Mouse (Mus musculus) kidney, embryonic 16.5 days (tissue): Measurements from ENCODE around the gene Alox12. TPM values are rescaled to one million over a fixed set of nuclear protein-coding genes. Genes with fewer than 3 reads are reported as not detected.

ENCODE experiments used
- ATAC-seq: fragments of 200-750 bp; cut with Nextera tagmentation; 2 replicates; pipeline ENCODE4 v1.8.0; 2017; ENCODE audit warnings: moderate TSS enrichment; ENCODE audit not compliant: low FRiP score, low TSS enrichment
- H3K27ac ChIP-seq: fragments of 300-500 bp; sonication (generic); 2 replicates; pipeline ENCODE4 v1.5.1; 2014; ENCODE audit warnings: low read length
- H3K27me3 ChIP-seq: fragments of 300-500 bp; sonication (generic); 2 replicates; pipeline ENCODE4 v1.6.1; 2014; ENCODE audit warnings: low read length, control low read depth, mixed read lengths; ENCODE audit not compliant: insufficient read depth
- H3K36me3 ChIP-seq: fragments of 300-500 bp; sonication (generic); 2 replicates; pipeline ENCODE4 v1.6.1; 2014; ENCODE audit warnings: low read length, control low read depth, mixed read lengths; ENCODE audit not compliant: insufficient read depth
- H3K4me1 ChIP-seq: fragments of 300-500 bp; sonication (generic); 2 replicates; pipeline ENCODE4 v1.6.1; 2014; ENCODE audit warnings: low read length, control low read depth, mixed read lengths; ENCODE audit not compliant: insufficient read depth
- H3K4me2 ChIP-seq: fragments of 300-500 bp; sonication (generic); replicated peaks from 2 replicates; pipeline ENCODE4 v1.6.1; 2014; ENCODE audit warnings: low read depth, low read length
- H3K4me3 ChIP-seq: fragments of 300-500 bp; sonication (generic); 2 replicates; pipeline ENCODE4 v1.5.1; 2014; ENCODE audit warnings: mild to moderate bottlenecking, low read length
- H3K9ac ChIP-seq: fragments of 300-500 bp; sonication (generic); replicated peaks from 2 replicates; pipeline ENCODE4 v1.6.1; 2014; ENCODE audit warnings: low read length
- H3K9me3 ChIP-seq: fragments of 300-500 bp; sonication (generic); 2 replicates; pipeline ENCODE4 v1.6.1; 2016; ENCODE audit warnings: low read length, control low read depth
- WGBS: fragments of 180-500 bp; shearing (Covaris S2); extraction: QIAGEN DNeasy Blood & Tissue Kit; methylation state at CpG from one replicate; pipeline ENCODE4 v1.1.7; 2014; 5-methylcytosine and 5-hydroxymethylcytosine counted together
- polyA plus RNA-seq: library from polyadenylated mRNA; unstranded; fragments of >200 nt; fragmentation: Nextera tagmentation; extraction: Ambion mirVana; gene quantifications from 2 replicates; pipeline ENCODE4 v1.2.1, GENCODE M21; 2015

Alox12 gene
- 6.5 and 6.9 TPM in 2 replicates for polyA plus RNA-seq

GRCm38 (mm10) chr11:70254931-70255531, at the start of gene Alox12:
Alox12 (minus strand) TSS chr11:70255353.
- Histone ChIP-seq H3K36me3 (no peaks in the 10 kb centered on the region), H3K4me2 (peak within 1 kb of the TSS; percentile 60), H3K27me3 (peaks cover 36% of the 10 kb centered on the region), H3K9me3 (no peaks in the 10 kb centered on the region), H3K27ac (no peak within 1 kb of the TSS), H3K9ac (peak within 1 kb of the TSS; percentile 50), H3K4me3 (peak within 1 kb of the TSS; percentile 43), H3K4me1 (peaks cover 5% of the 10 kb centered on the region; the same call in 1 of the 2 replicates)
- peak; percentile 77 for ATAC-seq
- whole genome bisulfite sequencing, result 1% methylated on average over 25 of the region's 25 CpGs

DNA sequence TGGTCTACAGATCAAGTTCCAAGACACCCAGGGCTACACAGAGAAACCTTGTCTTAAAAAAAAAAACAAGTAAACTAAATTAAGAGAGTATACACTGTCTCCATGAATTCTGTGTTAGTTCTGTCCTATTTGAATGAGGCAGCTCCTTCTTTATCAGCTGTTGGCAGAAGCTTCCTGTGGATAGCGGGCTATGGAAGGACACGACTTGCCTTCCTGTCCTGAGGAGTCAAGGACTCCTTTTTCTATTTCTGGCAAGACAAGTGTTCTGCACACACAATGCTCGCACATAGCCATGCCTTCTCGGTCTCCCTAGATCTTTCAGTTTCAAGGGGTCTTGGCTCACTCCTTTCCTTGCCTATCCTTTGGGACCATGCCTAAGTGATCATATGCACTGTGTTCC, 47.1 kb upstream of the Alox12 start:
- 75% methylated on average over 4 of the region's 4 CpGs for WGBS
- Histone ChIP-seq H3K4me3 (no peak overlapping the region), H3K9ac (no peak overlapping the region), H3K36me3 (no peaks in the 10 kb centered on the region), H3K27ac (peak overlapping the region; percentile 13; the same call in 1 of the 2 replicates), H3K4me2 (no peak overlapping the region), H3K27me3 (no peaks in the 10 kb centered on the region), H3K4me1 (peaks cover 14% of the 10 kb centered on the region), H3K9me3 (peaks cover 8% of the 10 kb centered on the region; the same call in 1 of the 2 replicates)
- ATAC-seq, result no peak

DNA sequence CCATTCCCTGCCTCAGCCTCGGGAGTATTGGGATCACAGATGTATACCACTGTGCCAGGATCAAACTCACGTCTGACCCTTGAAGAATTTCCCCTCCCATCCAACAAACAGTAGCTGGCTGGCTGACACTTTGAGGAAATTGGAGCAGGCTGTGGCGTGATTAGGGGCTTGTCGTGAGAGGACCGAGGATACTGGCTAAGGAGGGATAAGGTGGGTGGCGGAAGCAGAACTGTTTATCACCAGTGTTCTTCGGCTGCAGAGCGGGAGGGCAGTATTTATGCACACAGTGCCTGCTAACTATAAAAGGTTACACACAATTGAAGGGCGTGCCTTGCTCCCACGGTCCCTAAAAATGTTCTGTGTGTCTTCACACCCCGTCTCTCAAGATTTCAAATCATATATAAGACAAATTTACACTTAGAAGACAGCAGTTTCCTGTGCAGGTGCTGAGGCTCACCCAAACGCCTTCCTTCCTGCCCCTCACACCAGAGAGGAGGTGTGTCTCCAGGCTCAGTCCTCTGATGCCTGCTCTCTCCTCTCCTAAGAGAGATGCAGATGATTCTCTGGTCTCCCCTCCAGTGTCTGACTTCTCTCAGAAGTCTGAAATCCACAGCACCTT, 42.8 kb upstream of the Alox12 start:
- Histone ChIP-seq H3K4me3 (no peak overlapping the region), H3K4me1 (no peaks in the 10 kb centered on the region), H3K4me2 (no peak overlapping the region), H3K9ac (no peak overlapping the region), H3K27ac (peak overlapping the region; percentile 65; the same call in 1 of the 2 replicates), H3K9me3 (peaks cover 8% of the 10 kb centered on the region; the same call in 1 of the 2 replicates), H3K36me3 (no peaks in the 10 kb centered on the region), H3K27me3 (no peaks in the 10 kb centered on the region)
- no peak for ATAC-seq
- 36% methylated on average over 12 of the region's 12 CpGs for WGBS

DNA sequence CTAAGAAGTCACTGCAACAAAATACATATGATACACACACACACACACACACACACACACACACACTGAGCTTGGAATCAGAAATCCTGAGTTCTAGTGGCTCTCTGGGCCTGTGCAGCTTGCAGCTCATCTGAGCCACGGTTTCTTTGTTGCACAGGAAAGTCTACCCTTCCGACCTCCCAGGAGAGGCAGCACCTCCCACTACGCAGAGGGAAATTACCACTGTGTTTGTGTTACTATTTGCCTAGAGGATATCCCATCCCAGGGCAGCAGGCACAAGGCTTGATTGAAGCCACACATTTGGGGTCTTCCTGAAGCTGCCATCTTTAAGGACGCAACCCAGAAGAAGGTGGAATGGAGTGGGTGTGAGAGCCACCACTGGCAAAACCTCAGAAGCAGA, 42.3 kb upstream of the Alox12 start:
- Histone ChIP-seq H3K9me3 (peaks cover 8% of the 10 kb centered on the region; the same call in 1 of the 2 replicates), H3K27ac (peak overlapping the region; percentile 65; the same call in 1 of the 2 replicates), H3K4me3 (no peak overlapping the region), H3K9ac (no peak overlapping the region), H3K4me1 (no peaks in the 10 kb centered on the region), H3K27me3 (no peaks in the 10 kb centered on the region), H3K36me3 (no peaks in the 10 kb centered on the region), H3K4me2 (no peak overlapping the region)
- no peak for ATAC-seq
- WGBS, result 33% methylated on average over 4 of the region's 4 CpGs

DNA sequence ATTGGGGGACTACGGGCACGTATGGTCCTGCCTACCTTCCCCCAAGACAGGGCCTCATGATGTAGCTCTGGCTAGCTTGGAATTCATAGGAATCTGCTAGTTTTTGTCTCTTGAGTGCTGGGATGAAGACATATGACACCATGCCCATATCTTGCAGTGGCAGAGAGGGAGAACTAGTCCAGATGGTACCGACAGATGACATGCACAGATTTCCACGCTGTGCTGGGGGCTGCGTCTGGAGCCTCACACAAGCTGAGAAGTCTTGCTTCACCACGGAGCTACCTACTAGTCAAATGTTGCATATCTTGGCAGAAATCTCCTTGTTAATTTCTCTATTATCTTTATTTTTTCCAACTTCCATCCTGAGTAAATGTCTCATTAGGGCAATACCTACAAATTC, 38.7 kb upstream of the Alox12 start:
- Histone ChIP-seq H3K4me3 (no peak overlapping the region), H3K4me2 (no peak overlapping the region), H3K4me1 (no peaks in the 10 kb centered on the region), H3K27ac (no peak overlapping the region), H3K27me3 (no peaks in the 10 kb centered on the region), H3K9me3 (no peaks in the 10 kb centered on the region), H3K9ac (no peak overlapping the region), H3K36me3 (no peaks in the 10 kb centered on the region)
- no peak for ATAC-seq
- 93% methylated on average over 6 of the region's 6 CpGs for WGBS

- H3K4me1 ChIP-seq, result no peaks in the 10 kb centered on the region
- 86% methylated on average over 6 of the region's 6 CpGs for WGBS
- H3K36me3 ChIP-seq, result no peaks in the 10 kb centered on the region
- H3K27me3 ChIP-seq, result no peaks in the 10 kb centered on the region
- no peak overlapping the region for H3K9ac ChIP-seq
- no peaks in the 10 kb centered on the region for H3K9me3 ChIP-seq
- H3K27ac ChIP-seq, result no peak overlapping the region
- no peak overlapping the region for H3K4me2 ChIP-seq
- no peak overlapping the region for H3K4me3 ChIP-seq
- ATAC-seq, result no peak
Measured at GRCm38 (mm10) chr11:70291235-70291634, 36.1 kb upstream of the Alox12 start.

DNA sequence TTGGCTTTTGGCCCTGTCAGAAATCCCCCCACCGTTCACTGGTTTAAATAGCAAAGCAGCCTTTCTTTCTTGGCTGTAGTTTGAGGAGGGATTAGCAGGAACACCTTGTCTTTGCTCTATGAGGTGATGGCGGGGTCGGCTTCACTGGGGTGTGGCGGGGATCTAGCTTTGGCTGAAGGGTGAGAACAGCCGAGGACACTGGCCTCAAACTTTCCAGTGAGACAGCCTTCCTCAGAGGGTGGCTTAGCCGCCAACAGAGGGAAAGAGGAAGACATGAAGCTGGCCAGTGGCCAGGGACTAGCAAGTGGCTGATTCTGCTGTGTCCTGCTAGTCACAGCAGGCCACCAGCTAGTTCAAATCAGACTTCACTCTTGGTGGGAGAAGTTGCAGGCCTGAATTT, 34.1 kb upstream of the Alox12 start:
- H3K27me3 ChIP-seq, result no peaks in the 10 kb centered on the region
- H3K4me2 ChIP-seq, result no peak overlapping the region
- H3K36me3 ChIP-seq, result no peaks in the 10 kb centered on the region
- H3K4me1 ChIP-seq, result no peaks in the 10 kb centered on the region
- no peak overlapping the region for H3K27ac ChIP-seq
- H3K9me3 ChIP-seq, result no peaks in the 10 kb centered on the region
- H3K4me3 ChIP-seq, result no peak overlapping the region
- H3K9ac ChIP-seq, result no peak overlapping the region
- WGBS, result 55% methylated on average over 6 of the region's 6 CpGs
- ATAC-seq, result no peak

DNA sequence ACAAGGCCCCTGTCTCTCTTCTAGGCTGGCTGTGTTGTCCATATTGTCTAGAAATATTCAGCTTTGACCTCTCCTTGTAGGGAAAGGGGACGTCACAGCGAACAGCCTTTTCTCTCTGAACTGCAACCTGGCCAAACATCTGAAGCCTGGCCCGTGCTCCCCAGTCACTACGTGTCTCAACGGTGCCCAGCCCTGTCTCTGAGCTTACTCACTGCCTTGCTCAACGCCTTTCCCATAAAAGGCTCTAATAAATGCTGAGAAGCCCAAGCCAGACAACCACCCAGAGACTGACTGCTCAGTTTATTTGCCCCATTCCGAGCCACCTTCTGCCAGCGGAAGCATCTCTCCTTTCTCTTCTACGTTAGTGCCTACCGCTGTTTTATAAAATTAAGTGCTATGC, 32.9 kb upstream of the Alox12 start:
- H3K4me2 ChIP-seq, result no peak overlapping the region
- ATAC-seq, result no peak
- no peaks in the 10 kb centered on the region for H3K9me3 ChIP-seq
- H3K27ac ChIP-seq, result no peak overlapping the region
- no peak overlapping the region for H3K4me3 ChIP-seq
- no peaks in the 10 kb centered on the region for H3K36me3 ChIP-seq
- no peak overlapping the region for H3K9ac ChIP-seq
- WGBS, result 83% methylated on average over 10 of the region's 10 CpGs
- H3K4me1 ChIP-seq, result peaks cover 5% of the 10 kb centered on the region; the same call in 1 of the 2 replicates
- no peaks in the 10 kb centered on the region for H3K27me3 ChIP-seq

- H3K4me2 ChIP-seq, result no peak overlapping the region
- H3K9ac ChIP-seq, result no peak overlapping the region
- ATAC-seq, result no peak
- no peak overlapping the region for H3K4me3 ChIP-seq
- no peak overlapping the region for H3K27ac ChIP-seq
- no peaks in the 10 kb centered on the region for H3K36me3 ChIP-seq
- no peaks in the 10 kb centered on the region for H3K27me3 ChIP-seq
- no peaks in the 10 kb centered on the region for H3K9me3 ChIP-seq
- peaks cover 5% of the 10 kb centered on the region; the same call in 1 of the 2 replicates for H3K4me1 ChIP-seq
- WGBS, result 76% methylated on average over 5 of the region's 5 CpGs
Measured at GRCm38 (mm10) chr11:70285686-70286085, 30.5 kb upstream of the Alox12 start.

- no peak overlapping the region for H3K9ac ChIP-seq
- no peak overlapping the region for H3K27ac ChIP-seq
- no peak for ATAC-seq
- no peaks in the 10 kb centered on the region for H3K27me3 ChIP-seq
- no peaks in the 10 kb centered on the region for H3K36me3 ChIP-seq
- H3K4me3 ChIP-seq, result no peak overlapping the region
- peaks cover 5% of the 10 kb centered on the region; the same call in 1 of the 2 replicates for H3K4me1 ChIP-seq
- WGBS, result 67% methylated on average over 3 of the region's 3 CpGs
- H3K9me3 ChIP-seq, result no peaks in the 10 kb centered on the region
- no peak overlapping the region for H3K4me2 ChIP-seq
Measured at GRCm38 (mm10) chr11:70284757-70285156, 29.6 kb upstream of the Alox12 start.
